Mouse (Mus musculus): ENCODE results near the gene Dedd2. TPM values are rescaled to one million over a fixed set of nuclear protein-coding genes. Genes with fewer than 3 reads are reported as not detected.
A peak's percentile ranks its signal among the peaks of the same experiment; 100 is the strongest.

The Dedd2 gene
- total RNA-seq, 4 experiments from 2014 or later: 8.0 to 9.2 (median 8.6) TPM

GRCm38 (mm10) chr7:25179606-25180161 is 40.7 kb downstream of the Dedd2 start, which contains the start of gene Pou2f2:
Pou2f2 (minus strand) TSS chr7:25179726.
- DNase-seq (ENCODE audit: low spot score in 2 of 2): peak; percentile 14 to 32

GRCm38 (mm10) chr7:25178787-25179605 is 41.4 kb downstream of the Dedd2 start:
- DNase-seq (ENCODE audit: low spot score in 2 of 2): no peak

DNA sequence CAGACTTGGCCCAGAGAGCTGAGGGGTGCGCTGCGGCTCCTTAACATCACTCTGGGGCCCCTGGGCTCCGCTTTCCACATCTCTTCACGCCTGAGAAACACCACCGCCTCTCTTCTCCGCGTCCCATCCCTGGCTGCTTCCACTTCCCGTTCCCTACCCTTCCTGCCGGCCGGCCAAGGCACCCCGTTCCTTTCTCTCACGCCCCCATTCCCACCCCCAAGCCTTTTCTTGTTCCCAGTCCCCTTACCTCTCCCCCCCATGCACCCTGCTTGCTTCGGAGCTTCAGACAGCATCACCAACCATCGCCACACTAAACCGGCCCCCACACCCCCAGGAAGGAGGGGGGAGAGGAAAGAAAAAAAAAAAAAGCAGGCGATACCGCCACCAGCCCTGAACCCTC is 42.1 kb downstream of the Dedd2 start:
- no peak for DNase-seq (ENCODE audit: low spot score in 2 of 2)

DNA sequence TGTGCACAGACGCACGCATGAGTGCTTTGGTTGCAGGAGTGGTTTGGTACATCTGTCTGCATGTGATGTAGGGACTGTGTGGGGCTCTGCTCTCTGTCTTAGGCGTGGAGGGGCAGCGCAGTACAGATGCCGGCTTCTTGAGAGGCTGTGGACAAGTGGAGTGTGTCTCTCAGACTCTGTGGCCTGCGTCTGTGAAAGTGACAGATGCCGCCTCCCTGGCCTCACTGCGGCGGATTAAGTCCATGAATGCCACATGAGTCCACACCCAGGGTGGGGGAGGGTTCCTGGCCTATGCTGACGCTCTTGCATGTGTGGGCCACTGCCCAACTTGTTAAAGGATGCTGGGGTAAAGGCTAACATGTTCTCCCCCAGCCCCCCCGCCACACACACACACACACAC is 46.1 kb downstream of the Dedd2 start:
- no peak for DNase-seq (ENCODE audit: low spot score in 2 of 2)

GRCm38 (mm10) chr7:25172669-25173068 is 47.7 kb downstream of the Dedd2 start:
- DNase-seq (ENCODE audit: low spot score in 2 of 2): no peak

- no peak for DNase-seq (ENCODE audit: low spot score in 2 of 2)
These were observed 49.8 kb downstream of the Dedd2 start for GRCm38 (mm10) chr7:25170583-25170982.

- DNase-seq (ENCODE audit: low spot score in 2 of 2): no peak
These were observed 54.3 kb downstream of the Dedd2 start for GRCm38 (mm10) chr7:25166106-25166505.

DNA sequence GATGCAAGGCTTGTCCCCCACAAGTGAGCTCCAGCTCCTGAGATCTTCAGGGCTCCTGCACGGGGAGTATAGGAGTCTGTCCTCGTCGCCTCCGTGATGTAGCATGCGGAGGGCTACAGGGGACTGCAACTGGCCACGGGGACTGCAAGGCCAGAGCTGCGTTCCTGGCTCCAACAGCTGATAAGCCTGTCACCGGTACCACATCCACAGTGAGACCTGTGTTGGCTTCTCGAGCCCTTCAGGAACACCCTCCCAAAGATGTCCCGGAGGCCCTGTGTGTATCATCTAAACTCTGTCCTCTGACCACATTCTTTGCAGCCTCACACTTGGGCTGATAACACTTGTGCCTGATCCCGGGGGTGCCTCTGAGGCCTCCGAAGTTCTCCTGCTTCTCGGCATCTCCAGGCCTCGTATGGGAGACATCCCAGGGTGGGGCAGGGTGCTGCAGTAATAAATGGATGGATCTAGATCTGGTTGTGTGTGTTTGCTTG is 64.2 kb downstream of the Dedd2 start:
- no peak for DNase-seq (ENCODE audit: low spot score in 2 of 2)

DNA sequence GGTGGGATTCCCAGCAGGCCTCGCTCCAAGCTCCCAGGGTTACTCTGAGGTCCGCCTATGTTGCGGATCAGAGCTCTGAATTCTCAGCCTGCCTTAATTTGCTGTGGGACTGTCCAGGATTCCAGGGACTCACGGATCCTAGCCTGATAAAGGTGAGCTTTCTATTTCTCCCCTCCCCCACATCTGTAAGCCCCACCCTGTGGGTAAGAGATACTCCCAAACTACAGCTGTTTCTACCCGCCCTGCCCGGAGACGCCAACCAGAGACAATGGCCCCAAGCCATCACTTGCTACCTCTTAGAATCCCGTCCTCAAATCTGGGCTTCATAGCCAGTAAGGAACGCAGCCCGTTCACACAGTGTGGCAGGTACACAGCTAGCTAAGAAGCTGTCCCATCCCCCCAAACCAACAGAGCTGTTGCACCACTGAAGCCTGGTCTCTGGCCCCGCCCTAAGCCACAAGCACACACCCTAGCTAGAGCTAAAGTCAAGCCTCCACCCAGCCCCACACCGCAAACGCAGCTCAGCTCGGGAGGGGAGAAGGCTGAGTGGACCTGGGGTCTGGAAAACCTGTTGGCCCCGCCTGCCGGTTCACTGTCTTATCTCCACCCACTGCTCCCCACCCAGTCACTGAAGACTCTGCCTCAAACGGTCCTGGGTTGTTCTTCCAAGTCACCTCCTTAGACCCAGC is 64.8 kb downstream of the Dedd2 start:
- DNase-seq (ENCODE audit: low spot score in 2 of 2): no peak

DNA sequence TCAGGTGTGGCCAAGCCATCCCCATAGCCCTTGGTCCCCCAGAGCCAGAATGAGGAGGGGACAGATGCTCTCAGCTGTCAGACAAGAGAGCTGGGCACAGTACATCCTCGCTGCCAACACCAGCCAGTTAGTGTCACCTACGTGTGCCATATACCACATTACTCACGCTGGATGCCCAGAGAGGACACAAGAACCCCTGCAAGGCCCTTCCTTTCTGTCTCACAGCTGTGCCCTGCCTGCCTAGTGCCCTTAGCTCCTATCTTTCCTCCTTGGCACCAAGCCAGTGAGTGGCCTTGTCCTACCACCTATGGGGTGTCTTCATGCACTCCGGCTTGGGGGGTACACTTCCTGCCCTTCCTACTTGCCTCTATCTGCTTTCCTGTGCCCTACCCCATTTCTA is 65.8 kb downstream of the Dedd2 start:
- no peak for DNase-seq (ENCODE audit: low spot score in 2 of 2)

DNA sequence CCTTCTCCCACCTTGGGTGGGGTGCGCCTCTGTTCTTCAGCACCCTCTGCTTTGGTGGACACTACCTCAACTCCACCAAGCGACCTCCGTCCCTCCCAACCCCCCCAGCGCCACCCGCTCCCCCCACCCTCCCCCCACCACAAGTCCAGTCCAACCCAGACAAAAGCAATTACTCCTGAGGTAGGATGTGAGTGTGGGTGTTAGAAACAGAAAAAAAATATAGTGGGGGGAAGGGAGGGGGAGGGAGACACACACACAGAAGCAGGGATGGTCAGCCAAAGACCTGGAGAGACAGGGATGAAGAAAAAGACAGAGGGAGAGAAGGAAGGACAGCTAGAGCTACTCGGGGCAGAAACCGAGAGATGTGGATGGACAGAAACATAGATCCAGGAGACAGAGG is 66.6 kb downstream of the Dedd2 start:
- no peak for DNase-seq (ENCODE audit: low spot score in 2 of 2)

- DNase-seq (ENCODE audit: low spot score in 2 of 2): no peak
These were observed 68.4 kb downstream of the Dedd2 start for GRCm38 (mm10) chr7:25151916-25152556.

GRCm38 (mm10) chr7:25151009-25151408 is 69.4 kb downstream of the Dedd2 start:
- DNase-seq (ENCODE audit: low spot score in 2 of 2): no peak

DNA sequence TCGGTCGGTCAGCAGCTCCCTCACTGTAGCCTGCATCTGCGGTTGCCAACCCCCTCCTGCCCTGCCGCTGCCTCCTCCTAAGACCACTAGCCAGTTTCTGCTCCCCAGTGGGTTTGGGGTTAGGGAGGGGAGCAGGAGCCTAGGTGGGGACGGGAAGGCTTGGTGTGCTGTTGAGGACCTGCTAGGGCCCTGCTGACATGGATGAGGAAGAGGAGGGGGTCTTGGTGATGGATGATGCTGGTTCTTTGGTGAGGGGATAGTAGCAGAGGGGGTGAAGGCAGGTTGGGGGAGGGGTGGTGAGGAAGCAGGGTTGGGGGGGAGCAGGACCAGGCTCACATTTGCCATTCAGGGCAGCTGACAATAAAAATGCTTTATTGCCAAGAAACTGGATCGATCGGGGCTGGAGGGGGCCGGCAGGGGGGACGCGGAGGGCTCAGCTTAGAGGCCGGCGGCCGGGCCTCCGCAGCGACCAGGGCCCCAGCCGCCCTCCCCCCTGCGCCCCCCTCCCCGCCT is 70.2 kb downstream of the Dedd2 start:
- no peak for DNase-seq (ENCODE audit: low spot score in 2 of 2)

Small RNA genes within 50 kb of the gene (microRNA-seq; reads per million reads assigned to microRNA genes)
- not detected for gene Mir7048

Other genes with a start within 250 kb of the Dedd2 start
- 100 to 1,000 TPM; 255 to 297 (median 267) TPM for gene Rabac1, start 247.9 kb downstream of the Dedd2 start, total RNA-seq (2022)
- gene Atp1a3, start 214.7 kb downstream of the Dedd2 start, total RNA-seq (2022): under 1 TPM; 0.25 to 0.58 (median 0.46) TPM
- 1 to 10 TPM; 1.3 to 3.2 (median 2.2) TPM for gene Grik5, start 148.3 kb downstream of the Dedd2 start, total RNA-seq (2022)
- 1 to 10 TPM; 6.5 to 9.3 (median 9.0) TPM for gene Zfp574, start 148.0 kb downstream of the Dedd2 start, total RNA-seq (2022)
- gene Pou2f2, start 40.9 kb downstream of the Dedd2 start, total RNA-seq (2022): under 1 TPM in 2 of 4 experiments, not detected in 2; 0.02 to 0.24 TPM
- 1 to 10 TPM; 5.5 to 6.4 (median 6.1) TPM for gene Zfp526, start 810 bp upstream of the Dedd2 start, total RNA-seq (2022)
- 10 to 100 TPM; 87.5 to 93.5 (median 90.1) TPM for gene Gsk3a, start 17.2 kb upstream of the Dedd2 start, total RNA-seq (2022)
- gene Erf, start 30.1 kb upstream of the Dedd2 start, total RNA-seq (2022): 1 to 10 TPM; 4.2 to 5.8 (median 5.7) TPM
- 10 to 100 TPM; 26.4 to 38.7 (median 30.1) TPM for gene Cic, start 47.1 kb upstream of the Dedd2 start, total RNA-seq (2022)
- gene Pafah1b3, start 77.4 kb upstream of the Dedd2 start, total RNA-seq (2022): 1 to 10 TPM in 3 of 4 experiments, under 1 TPM in 1; 0.56 to 1.5 (median 1.1) TPM
- not detected for gene Prr19, start 80.8 kb upstream of the Dedd2 start, total RNA-seq (2022)
- not detected for gene Tmem145, start 85.5 kb upstream of the Dedd2 start, total RNA-seq (2022)
- gene Megf8, start 96.5 kb upstream of the Dedd2 start, total RNA-seq (2022): 10 to 100 TPM; 22.6 to 26.8 (median 25.0) TPM
- not detected for gene Cnfn, start 149.1 kb upstream of the Dedd2 start, total RNA-seq (2022)
- gene Lipe, start 178.1 kb upstream of the Dedd2 start, total RNA-seq (2022): 10 to 100 TPM; 10.6 to 28.0 (median 19.9) TPM
- gene Cxcl17, start 192.3 kb upstream of the Dedd2 start, total RNA-seq (2022): not detected

Data from gastrocnemius, adult 8-10 months (tissue).